Mouse (Mus musculus) heart, adult 2 months (tissue): ENCODE results near the gene Alg9. TPM values are rescaled to one million over a fixed set of nuclear protein-coding genes. Genes with fewer than 3 reads are reported as not detected.
A peak's percentile ranks its signal among the peaks of the same experiment; 100 is the strongest.

Experiments
- DNase-seq, 2 experiments: peaks; one replicate each; pipeline ENCODE4 v3.0.0; 2021
- H3K27ac ChIP-seq: fragments of 200-600 bp; 2 replicates; pipeline ENCODE4 v1.8.1; 2022
- H3K27me3 ChIP-seq: fragments of 200-500 bp; 2 replicates; pipeline ENCODE4 v1.6.1; 2012; ENCODE audit warnings: mild to moderate bottlenecking, low read length, inconsistent platforms, mixed read lengths; ENCODE audit not compliant: control insufficient read depth, insufficient read depth
- H3K36me3 ChIP-seq: fragments of 200-500 bp; 2 replicates; pipeline ENCODE4 v1.6.1; 2012; ENCODE audit warnings: low read length, inconsistent platforms; ENCODE audit not compliant: control insufficient read depth, insufficient read depth
- H3K4me1 ChIP-seq: fragments of 200-500 bp; 2 replicates; pipeline ENCODE4 v1.6.1; 2011; ENCODE audit warnings: low read length; ENCODE audit not compliant: control insufficient read depth, insufficient read depth
- H3K4me3 ChIP-seq: fragments of 200-600 bp; 2 replicates; pipeline ENCODE4 v1.8.1; 2022
- H3K79me2 ChIP-seq: fragments of 200-500 bp; replicated peaks from 2 replicates; pipeline ENCODE4 v1.6.1; 2012; ENCODE audit warnings: mild to moderate bottlenecking, inconsistent platforms, low read length, moderate library complexity, mixed read lengths; ENCODE audit not compliant: control insufficient read depth, insufficient read depth
- H3K9ac ChIP-seq: fragments of 200-500 bp; 2 replicates; pipeline ENCODE4 v1.6.1; 2012; ENCODE audit warnings: low read depth, mild to moderate bottlenecking, control low read depth, inconsistent platforms, low read length, mixed read lengths
- CTCF ChIP-seq: fragments of 200-600 bp; IDR thresholded peaks from 2 replicates; pipeline ENCODE4 v1.8.1; 2022; ENCODE audit warnings: antibody characterized with exemption, mild to moderate bottlenecking, moderate library complexity
- EP300 ChIP-seq: fragments of 200-500 bp; IDR thresholded peaks from 2 replicates; pipeline ENCODE4 v1.6.1; 2011; ENCODE audit warnings: low read depth, low read length, control low read depth; ENCODE audit not compliant: insufficient read depth
- POLR2A ChIP-seq: fragments of 200-500 bp; IDR thresholded peaks from 2 replicates; pipeline ENCODE4 v1.6.1; 2011; ENCODE audit warnings: mild to moderate bottlenecking, low read depth, low read length, control low read depth; ENCODE audit not compliant: insufficient read depth
- WGBS: fragments of 180-500 bp; shearing (Covaris S2); methylation state at CpG from one replicate; pipeline ENCODE4 v1.1.7; 2018; 5-methylcytosine and 5-hydroxymethylcytosine counted together
- intact Hi-C: fragments of 180-260 bp; cut with DNase I; formaldehyde crosslinking; loops from one replicate; pipeline ENCODE4 v1.15.1; 2025
- polyA plus RNA-seq: library from polyadenylated mRNA; depleted of rRNA; stranded (reverse); fragments of >200 nt; gene quantifications from 2 replicates; pipeline ENCODE4 v1.2.3, GENCODE M21; 2012
- total RNA-seq, 2 experiments: library from RNA; stranded (reverse); gene quantifications; 2 replicates each; pipeline ENCODE4 v1.2.3; 2021

Gene Alg9
- total and polyA plus RNA-seq, 3 experiments: 9.6 to 13.4 (median 9.9) TPM

GRCm38 (mm10) chr9:50847606-50848368, 73.0 kb downstream of the Alg9 start:
- Histone ChIP-seq H3K9ac (no peak overlapping the region), H3K27me3 (no peaks in the 10 kb centered on the region), H3K36me3 (no peaks in the 10 kb centered on the region), H3K4me3 (no peak overlapping the region), H3K4me1 (peaks cover 3% of the 10 kb centered on the region), H3K79me2 (no peaks in the 10 kb centered on the region), H3K27ac (no peak overlapping the region)
- intact Hi-C loops: loop anchor here (2.0 kb wide), 1 partner anchor 205 kb away; no protein-coding TSS in a partner anchor
- TF ChIP-seq POLR2A (no peak), CTCF (no peak), EP300 (no peak)
- WGBS: 70% methylated on average over 12 of the region's 12 CpGs
- no peak for DNase-seq

- Histone ChIP-seq H3K9ac (no peak overlapping the region), H3K36me3 (no peaks in the 10 kb centered on the region), H3K79me2 (no peaks in the 10 kb centered on the region), H3K27ac (no peak overlapping the region), H3K27me3 (no peaks in the 10 kb centered on the region), H3K4me1 (peaks cover 3% of the 10 kb centered on the region), H3K4me3 (no peak overlapping the region)
- intact Hi-C loops: loop anchor here (1.0 to 2.0 kb wide), 3 partner anchors 160 to 303 kb away; partner anchors contain the start of gene Sik2
- TF ChIP-seq EP300 (no peak), POLR2A (no peak), CTCF (no peak)
- no peak for DNase-seq
- 71% methylated on average over 5 of the region's 5 CpGs for WGBS
Measured at GRCm38 (mm10) chr9:50848821-50849220, 74.0 kb downstream of the Alg9 start.

DNA sequence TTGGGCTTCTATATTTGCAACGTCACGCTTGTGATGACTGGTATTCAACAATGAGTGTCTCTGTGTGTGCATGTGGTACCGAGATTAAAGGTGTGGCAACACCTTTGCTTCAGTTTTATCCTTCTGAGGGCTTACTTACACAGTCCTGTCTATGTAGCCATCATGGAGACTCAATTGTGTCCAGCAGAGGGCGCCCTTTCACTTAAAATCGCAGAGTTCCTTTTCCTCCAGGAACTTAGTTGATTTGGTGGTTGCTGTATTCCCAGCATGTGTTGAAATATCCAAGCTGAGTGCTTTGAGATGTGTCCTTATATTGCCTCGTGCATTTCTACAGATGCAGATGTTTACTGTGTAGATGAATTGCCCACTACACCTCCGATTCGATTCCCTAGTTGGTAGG, 74.4 kb downstream of the Alg9 start:
- H3K4me3 ChIP-seq: no peak overlapping the region
- no peak overlapping the region for H3K27ac ChIP-seq
- WGBS: 18% methylated on average over 8 of the region's 8 CpGs
- peaks cover 3% of the 10 kb centered on the region for H3K4me1 ChIP-seq
- no peak overlapping the region for H3K9ac ChIP-seq
- no peaks in the 10 kb centered on the region for H3K79me2 ChIP-seq
- no peaks in the 10 kb centered on the region for H3K36me3 ChIP-seq
- no peaks in the 10 kb centered on the region for H3K27me3 ChIP-seq
- TF ChIP-seq POLR2A (no peak), CTCF (peak; percentile 98)
- DNase-seq: peak; percentile 86 to 91
- intact Hi-C loops: loop anchor here (1.0 to 2.0 kb wide), 3 partner anchors 160 to 303 kb away; partner anchors contain the start of gene Sik2

- H3K27me3 ChIP-seq: no peaks in the 10 kb centered on the region
- no peak for TF ChIP-seq POLR2A
- peaks cover 3% of the 10 kb centered on the region for H3K4me1 ChIP-seq
- no peaks in the 10 kb centered on the region for H3K79me2 ChIP-seq
- no peak for DNase-seq
- no peaks in the 10 kb centered on the region for H3K36me3 ChIP-seq
- WGBS: 59% methylated on average over 9 of the region's 9 CpGs
- H3K27ac ChIP-seq: no peak overlapping the region
- no peak overlapping the region for H3K9ac ChIP-seq
- H3K4me3 ChIP-seq: no peak overlapping the region
- intact Hi-C loops: loop anchor here (1.0 to 2.0 kb wide), 3 partner anchors 160 to 303 kb away; partner anchors contain the start of gene Sik2
Measured at GRCm38 (mm10) chr9:50849755-50850154, 74.9 kb downstream of the Alg9 start.

GRCm38 (mm10) chr9:50850271-50850670, 75.5 kb downstream of the Alg9 start:
- peak; percentile 30 to 49 for DNase-seq

DNA sequence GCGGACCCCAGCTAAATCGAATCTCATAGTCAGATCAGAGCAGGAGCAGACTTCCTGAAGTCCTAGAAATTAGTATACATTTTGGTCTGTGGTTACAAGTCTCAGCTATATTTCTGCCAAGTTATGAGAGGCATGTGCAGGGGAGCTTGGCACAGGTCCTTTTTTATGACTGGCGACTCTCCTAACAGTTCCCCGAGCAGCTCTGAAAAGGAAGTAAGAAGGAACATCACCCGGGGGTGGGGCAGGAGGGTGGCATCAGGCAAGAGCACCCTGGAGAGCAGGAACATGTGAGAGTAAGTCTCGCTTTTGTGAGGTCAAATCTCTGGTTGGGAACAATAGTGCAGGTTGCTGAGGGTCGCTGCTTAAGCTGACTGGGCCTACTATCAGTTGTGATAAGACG, 75.9 kb downstream of the Alg9 start:
- DNase-seq: no peak
- H3K36me3 ChIP-seq: no peaks in the 10 kb centered on the region
- H3K27ac ChIP-seq: no peak overlapping the region
- WGBS: 24% methylated on average over 8 of the region's 8 CpGs
- no peaks in the 10 kb centered on the region for H3K27me3 ChIP-seq
- no peak for TF ChIP-seq CTCF
- TF ChIP-seq POLR2A: no peak
- no peak for TF ChIP-seq EP300
- intact Hi-C loops: no loop called here
- H3K79me2 ChIP-seq: no peaks in the 10 kb centered on the region
- no peak overlapping the region for H3K4me3 ChIP-seq
- peaks cover 3% of the 10 kb centered on the region for H3K4me1 ChIP-seq
- no peak overlapping the region for H3K9ac ChIP-seq

More at GRCm38 (mm10) chr9:50850271-50850670, 75.5 kb downstream of the Alg9 start:
- H3K27ac ChIP-seq: no peak overlapping the region
- H3K9ac ChIP-seq: no peak overlapping the region
- H3K27me3 ChIP-seq: no peaks in the 10 kb centered on the region
- WGBS: 23% methylated on average over 11 of the region's 11 CpGs
- H3K4me1 ChIP-seq: peaks cover 3% of the 10 kb centered on the region
- H3K36me3 ChIP-seq: no peaks in the 10 kb centered on the region
- intact Hi-C loops: no loop called here
- TF ChIP-seq EP300: no peak
- TF ChIP-seq POLR2A: no peak
- TF ChIP-seq CTCF: no peak
- no peaks in the 10 kb centered on the region for H3K79me2 ChIP-seq
- H3K4me3 ChIP-seq: no peak overlapping the region
